Mouse (Mus musculus) urinary bladder, postnatal 4 days (tissue): Measurements from ENCODE around the gene Hist1h2aa.

Experiments used
- DNase-seq, 2 experiments: peaks; one replicate each; pipeline ENCODE4 v3.0.0; 2021 to 2022; ENCODE audit warnings: low spot score in 2 of 2

The Hist1h2aa gene

GRCm38 (mm10) chr13:23934211-23934520, at the start of gene Hist1h2aa:
Hist1h2aa (plus strand) TSS chr13:23934462.
- DNase-seq, result no peak

GRCm38 (mm10) chr13:23885540-23885939, 48.7 kb upstream of the Hist1h2aa start:
- DNase-seq, result no peak

- no peak for DNase-seq
Observed at GRCm38 (mm10) chr13:23887026-23887725, 47.1 kb upstream of the Hist1h2aa start.

DNA sequence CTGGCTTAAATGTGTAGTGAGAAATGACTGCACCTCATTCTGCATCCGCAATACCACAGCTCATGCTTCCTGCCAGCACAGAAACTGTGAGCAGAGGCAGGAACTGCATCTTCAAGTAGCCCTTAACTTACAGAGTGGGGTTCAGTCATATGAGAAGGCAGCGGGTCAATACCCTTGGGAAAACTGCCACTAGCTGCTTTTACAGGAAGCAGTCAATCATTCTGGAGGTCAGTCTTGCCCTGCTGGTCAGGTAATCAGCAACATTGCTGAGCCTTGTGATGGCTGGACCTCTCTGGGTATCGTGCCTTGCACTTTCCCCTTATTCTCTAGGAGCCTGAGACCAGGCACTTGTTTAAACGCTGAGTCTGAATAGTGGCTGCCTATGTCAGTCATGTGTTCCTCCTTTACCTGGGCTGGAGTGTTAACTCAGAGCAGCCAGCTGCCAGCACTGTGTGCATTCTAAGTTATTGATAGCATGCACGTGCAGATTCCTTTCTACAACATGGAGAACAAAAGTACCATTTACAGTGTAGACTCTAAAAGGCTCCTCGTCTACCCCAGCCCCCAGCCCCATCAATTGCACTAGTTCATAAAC, 45.2 kb upstream of the Hist1h2aa start:
- no peak for DNase-seq

GRCm38 (mm10) chr13:23892592-23893268, 41.5 kb upstream of the Hist1h2aa start:
- DNase-seq, result no peak

DNA sequence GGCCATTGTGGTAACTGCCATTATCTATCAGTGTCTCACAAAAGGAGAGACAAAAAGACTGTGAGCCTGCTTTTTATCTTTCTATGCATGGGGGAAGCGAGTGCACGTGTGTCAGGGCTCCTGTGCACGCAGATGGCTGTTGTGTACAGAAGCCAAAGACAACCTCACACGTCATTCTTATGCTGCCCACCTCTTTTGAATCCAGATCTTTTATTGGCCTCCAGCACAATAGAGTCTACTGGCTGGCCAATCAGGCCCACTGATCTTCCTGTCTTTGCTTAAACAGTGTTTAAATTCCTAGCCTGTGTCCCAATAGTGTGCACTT, 41.0 kb upstream of the Hist1h2aa start:
- no peak for DNase-seq

GRCm38 (mm10) chr13:23898242-23898641, 36.0 kb upstream of the Hist1h2aa start:
- DNase-seq, result no peak

- no peak for DNase-seq
Observed at GRCm38 (mm10) chr13:23906906-23907305, 27.4 kb upstream of the Hist1h2aa start.

GRCm38 (mm10) chr13:23910121-23910520, 24.1 kb upstream of the Hist1h2aa start:
- no peak for DNase-seq

DNA sequence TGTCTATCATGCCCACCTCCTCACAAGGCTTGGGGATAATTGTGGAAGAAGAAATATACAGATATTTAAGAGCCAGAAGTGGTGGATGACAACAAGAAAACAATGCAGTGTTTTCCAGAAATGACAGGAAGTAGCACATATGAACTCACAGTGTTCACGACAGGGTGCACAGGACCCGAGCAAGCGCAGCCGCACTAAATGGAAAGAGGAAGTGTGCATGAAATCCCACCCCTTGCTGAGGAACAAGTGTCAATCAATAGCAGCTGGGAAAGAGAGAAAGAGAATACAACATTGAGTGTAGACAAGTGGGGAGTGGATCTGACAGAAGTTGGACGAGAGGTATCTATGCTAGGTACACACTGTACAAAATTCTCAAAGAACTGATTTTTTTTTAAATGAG, 22.9 kb upstream of the Hist1h2aa start:
- DNase-seq, result no peak

DNA sequence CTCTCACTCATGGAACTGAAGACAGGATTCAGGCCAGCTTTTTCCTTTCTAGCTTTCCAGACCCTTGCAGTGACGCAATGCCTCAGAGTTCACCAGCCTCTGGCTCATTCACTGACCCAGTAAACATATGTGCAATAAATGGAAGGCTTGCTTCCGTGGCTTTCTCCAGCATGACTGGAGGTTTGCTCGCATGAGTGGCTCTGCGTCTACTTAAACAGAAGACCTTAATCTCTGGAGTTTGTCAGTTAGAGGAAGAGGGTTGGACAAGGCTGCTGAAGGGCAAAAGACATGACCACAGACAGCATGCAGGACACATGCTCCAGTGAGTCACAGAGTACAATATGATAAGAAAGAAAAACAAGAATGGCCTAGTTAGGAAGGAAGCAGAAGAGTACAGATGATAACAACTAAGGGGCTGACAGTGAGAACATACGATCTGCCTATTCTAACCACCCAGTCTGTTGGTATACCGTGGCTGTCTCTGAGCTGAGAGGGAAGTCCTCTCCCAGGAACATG, 20.4 kb upstream of the Hist1h2aa start:
- no peak for DNase-seq

DNA sequence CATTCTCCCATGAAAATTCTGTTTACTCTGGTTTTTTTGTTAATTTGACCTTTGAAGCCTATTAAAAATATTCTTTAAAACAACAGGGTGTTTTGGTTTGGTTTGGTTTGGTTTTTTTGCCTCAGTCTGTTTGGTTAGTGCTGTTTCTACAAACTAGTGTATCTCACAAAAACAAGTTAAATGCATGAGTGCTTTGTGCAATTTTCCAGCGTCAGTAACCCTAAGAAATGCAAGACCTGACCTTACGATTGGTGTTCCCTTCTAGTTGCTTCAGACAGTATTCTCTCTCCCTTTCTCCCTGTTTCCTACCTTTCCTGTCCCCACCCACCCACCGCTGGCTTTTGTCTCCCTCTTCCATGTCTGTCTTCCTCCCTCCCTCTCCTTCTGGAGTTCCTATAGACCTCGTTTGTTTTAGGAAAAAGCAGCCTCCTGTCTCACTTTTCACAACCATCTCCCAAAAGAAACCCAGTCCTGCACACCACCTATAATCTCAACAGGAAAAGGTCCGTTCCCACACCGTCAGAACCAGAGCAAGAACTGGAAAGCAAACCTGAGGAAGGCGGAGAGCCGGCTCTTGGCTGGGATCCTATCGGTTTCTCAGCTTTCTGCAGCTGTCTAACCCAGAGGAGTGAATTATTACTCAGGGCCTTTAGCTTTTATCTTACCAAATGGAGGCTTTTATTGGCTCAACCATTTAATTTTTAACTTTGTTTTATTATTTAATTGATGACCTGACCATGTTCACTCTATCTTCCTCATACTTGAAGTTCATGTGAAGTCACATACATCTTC, 19.7 kb upstream of the Hist1h2aa start, which contains the start of gene Slc17a4:
TSS of gene Slc17a4 (minus strand) at position 634 of the 792 bp plus-strand sequence.
- no peak for DNase-seq

- no peak for DNase-seq
Observed at GRCm38 (mm10) chr13:23916132-23916531, 18.1 kb upstream of the Hist1h2aa start.

- no peak for DNase-seq
Observed at GRCm38 (mm10) chr13:23917674-23918073, 16.6 kb upstream of the Hist1h2aa start.

GRCm38 (mm10) chr13:23925792-23926191, 8.5 kb upstream of the Hist1h2aa start:
- DNase-seq, result no peak

GRCm38 (mm10) chr13:23928637-23929036, 5.6 kb upstream of the Hist1h2aa start:
- DNase-seq, result no peak

- DNase-seq, result no peak
Observed at GRCm38 (mm10) chr13:23930461-23930860, 3.8 kb upstream of the Hist1h2aa start.

DNA sequence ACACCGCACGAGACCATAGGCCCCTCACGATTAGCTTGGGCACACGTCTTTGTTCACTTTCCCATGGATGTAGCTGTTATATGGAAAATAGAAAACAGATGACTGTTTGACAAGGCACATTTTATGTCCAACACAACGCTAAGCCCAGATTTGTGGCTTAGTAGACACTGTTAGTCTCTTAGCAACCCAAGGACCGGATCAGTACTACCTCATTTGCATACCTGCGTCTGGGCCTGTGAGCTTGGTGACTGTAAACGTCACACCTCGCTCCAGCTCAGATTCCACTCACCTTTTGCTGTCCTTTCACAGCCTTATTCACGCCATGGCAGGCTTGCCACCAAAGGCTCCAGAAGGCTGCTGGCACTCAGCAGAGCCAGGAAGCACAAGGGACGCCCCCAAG, 3.4 kb upstream of the Hist1h2aa start:
- no peak for DNase-seq

- DNase-seq, result no peak
Observed at GRCm38 (mm10) chr13:23933421-23934210, 646 bp upstream of the Hist1h2aa start, which contains the start of gene Hist1h2ba. Hist1h2ba (minus strand) TSS chr13:23934156.

GRCm38 (mm10) chr13:23938699-23939098, 4.4 kb downstream of the Hist1h2aa start:
- no peak for DNase-seq

GRCm38 (mm10) chr13:23940291-23940690, 6.0 kb downstream of the Hist1h2aa start:
- no peak for DNase-seq
